Mouse (Mus musculus): Measurements from ENCODE around the gene Fam160a1. TPM values are rescaled to one million over a fixed set of nuclear protein-coding genes. Genes with fewer than 3 reads are reported as not detected.

Fam160a1 gene
- polyA plus RNA-seq, 1 experiment from 2014 or later = 5.1 TPM

GRCm38 (mm10) chr3:85698496-85698895 lies 118.6 kb downstream of the Fam160a1 start:
- Histone ChIP-seq H3K4me1 (0 out of 2 replicates have a peak, but pooled peaks cover 11% of the 10 kb centered on the region), H3K36me3 (no peaks in the 10 kb centered on the region), H3K4me3 (replicated peaks) (no peak overlapping the region), H3K9me3 (replicated peaks) (no peaks in the 10 kb centered on the region), H3K4me2 (no peak overlapping the region), H3K27me3 (no peaks in the 10 kb centered on the region), H3K27ac (no peak overlapping the region), H3K9ac (no peak overlapping the region)
- WGBS = 84% methylated on average over 4 of the region's 4 CpGs
- ATAC-seq (replicated peaks; ENCODE audit: low FRiP score) = no peak

GRCm38 (mm10) chr3:85695056-85695455 lies 122.0 kb downstream of the Fam160a1 start:
- Histone ChIP-seq H3K9me3 (replicated peaks) (no peaks in the 10 kb centered on the region), H3K27ac (0 out of 2 replicates have a peak overlapping the region, but pooled peaks have one; percentile 28), H3K36me3 (no peaks in the 10 kb centered on the region), H3K4me2 (no peak overlapping the region), H3K27me3 (no peaks in the 10 kb centered on the region), H3K4me3 (replicated peaks) (no peak overlapping the region), H3K9ac (no peak overlapping the region), H3K4me1 (0 out of 2 replicates have a peak, but pooled peaks cover 11% of the 10 kb centered on the region)
- 33% methylated on average over 3 of the region's 3 CpGs for WGBS
- ATAC-seq (replicated peaks; ENCODE audit: low FRiP score) = peak; percentile 81

- no peak overlapping the region for H3K4me2 ChIP-seq
- H3K27me3 ChIP-seq = no peaks in the 10 kb centered on the region
- no peak for ATAC-seq (replicated peaks; ENCODE audit: low FRiP score)
- no peak overlapping the region for H3K4me3 ChIP-seq (replicated peaks)
- no peak overlapping the region for H3K27ac ChIP-seq
- no peaks in the 10 kb centered on the region for H3K9me3 ChIP-seq (replicated peaks)
- 0 out of 2 replicates have a peak, but pooled peaks cover 11% of the 10 kb centered on the region for H3K4me1 ChIP-seq
- 62% methylated on average over 3 of the region's 3 CpGs for WGBS
- H3K9ac ChIP-seq = no peak overlapping the region
- no peaks in the 10 kb centered on the region for H3K36me3 ChIP-seq
Observed at GRCm38 (mm10) chr3:85693013-85693412, 124.1 kb downstream of the Fam160a1 start.

- no peak overlapping the region for H3K4me2 ChIP-seq
- no peaks in the 10 kb centered on the region for H3K27me3 ChIP-seq
- no peaks in the 10 kb centered on the region for H3K9me3 ChIP-seq (replicated peaks)
- 0 out of 2 replicates have a peak, but pooled peaks have one; percentile 52 for ATAC-seq (replicated peaks; ENCODE audit: low FRiP score)
- no peaks in the 10 kb centered on the region for H3K36me3 ChIP-seq
- no peak overlapping the region for H3K27ac ChIP-seq
- WGBS = 34% methylated on average over 4 of the region's 4 CpGs
- H3K4me3 ChIP-seq (replicated peaks) = no peak overlapping the region
- 0 out of 2 replicates have a peak, but pooled peaks cover 11% of the 10 kb centered on the region for H3K4me1 ChIP-seq
- H3K9ac ChIP-seq = no peak overlapping the region
Observed at GRCm38 (mm10) chr3:85691134-85691533, 126.0 kb downstream of the Fam160a1 start.

- H3K36me3 ChIP-seq = no peaks in the 10 kb centered on the region
- no peaks in the 10 kb centered on the region for H3K4me1 ChIP-seq
- H3K4me3 ChIP-seq (replicated peaks) = no peak overlapping the region
- ATAC-seq (replicated peaks; ENCODE audit: low FRiP score) = no peak
- H3K9ac ChIP-seq = no peak overlapping the region
- no peaks in the 10 kb centered on the region for H3K9me3 ChIP-seq (replicated peaks)
- H3K4me2 ChIP-seq = no peak overlapping the region
- no peak overlapping the region for H3K27ac ChIP-seq
- WGBS = 94% methylated on average over 14 of the region's 14 CpGs
- no peaks in the 10 kb centered on the region for H3K27me3 ChIP-seq
Observed at GRCm38 (mm10) chr3:85688341-85688740, 128.8 kb downstream of the Fam160a1 start.

- ATAC-seq (replicated peaks; ENCODE audit: low FRiP score) = no peak
- no peak overlapping the region for H3K27ac ChIP-seq
- H3K27me3 ChIP-seq = no peaks in the 10 kb centered on the region
- H3K36me3 ChIP-seq = no peaks in the 10 kb centered on the region
- H3K9ac ChIP-seq = no peak overlapping the region
- WGBS = 86% methylated on average over 8 of the region's 8 CpGs
- H3K9me3 ChIP-seq (replicated peaks) = no peaks in the 10 kb centered on the region
- no peak overlapping the region for H3K4me2 ChIP-seq
- H3K4me1 ChIP-seq = no peaks in the 10 kb centered on the region
- H3K4me3 ChIP-seq (replicated peaks) = no peak overlapping the region
Observed at GRCm38 (mm10) chr3:85685271-85685670, 131.8 kb downstream of the Fam160a1 start.

- H3K4me3 ChIP-seq (replicated peaks) = no peak overlapping the region
- no peaks in the 10 kb centered on the region for H3K9me3 ChIP-seq (replicated peaks)
- H3K36me3 ChIP-seq = no peaks in the 10 kb centered on the region
- no peak for ATAC-seq (replicated peaks; ENCODE audit: low FRiP score)
- no peak overlapping the region for H3K4me2 ChIP-seq
- H3K27me3 ChIP-seq = no peaks in the 10 kb centered on the region
- 89% methylated on average over 5 of the region's 5 CpGs for WGBS
- no peak overlapping the region for H3K9ac ChIP-seq
- H3K27ac ChIP-seq = no peak overlapping the region
- no peaks in the 10 kb centered on the region for H3K4me1 ChIP-seq
Observed at GRCm38 (mm10) chr3:85683618-85684017, 133.5 kb downstream of the Fam160a1 start.

GRCm38 (mm10) chr3:85681136-85681535 lies 136.0 kb downstream of the Fam160a1 start:
- Histone ChIP-seq H3K9ac (no peak overlapping the region), H3K9me3 (replicated peaks) (no peaks in the 10 kb centered on the region), H3K36me3 (no peaks in the 10 kb centered on the region), H3K27ac (no peak overlapping the region), H3K4me1 (no peaks in the 10 kb centered on the region), H3K4me3 (replicated peaks) (no peak overlapping the region), H3K27me3 (no peaks in the 10 kb centered on the region), H3K4me2 (no peak overlapping the region)
- 88% methylated on average over 7 of the region's 7 CpGs for WGBS
- ATAC-seq (replicated peaks; ENCODE audit: low FRiP score) = no peak

GRCm38 (mm10) chr3:85679960-85680359 lies 137.1 kb downstream of the Fam160a1 start:
- Histone ChIP-seq H3K4me2 (no peak overlapping the region), H3K4me1 (no peaks in the 10 kb centered on the region), H3K4me3 (replicated peaks) (no peak overlapping the region), H3K27me3 (no peaks in the 10 kb centered on the region), H3K9ac (no peak overlapping the region), H3K9me3 (replicated peaks) (no peaks in the 10 kb centered on the region), H3K27ac (no peak overlapping the region), H3K36me3 (no peaks in the 10 kb centered on the region)
- no peak for ATAC-seq (replicated peaks; ENCODE audit: low FRiP score)
- 86% methylated on average over 5 of the region's 5 CpGs for WGBS

GRCm38 (mm10) chr3:85679312-85679933 lies 137.7 kb downstream of the Fam160a1 start:
- 90% methylated on average over 8 of the region's 8 CpGs for WGBS
- no peak for ATAC-seq (replicated peaks; ENCODE audit: low FRiP score)
- Histone ChIP-seq H3K9me3 (replicated peaks) (no peaks in the 10 kb centered on the region), H3K4me3 (replicated peaks) (no peak overlapping the region), H3K36me3 (no peaks in the 10 kb centered on the region), H3K27me3 (no peaks in the 10 kb centered on the region), H3K9ac (no peak overlapping the region), H3K4me1 (no peaks in the 10 kb centered on the region), H3K27ac (no peak overlapping the region), H3K4me2 (no peak overlapping the region)

GRCm38 (mm10) chr3:85677952-85678351 lies 139.1 kb downstream of the Fam160a1 start:
- no peak for ATAC-seq (replicated peaks; ENCODE audit: low FRiP score)
- Histone ChIP-seq H3K9ac (no peak overlapping the region), H3K4me1 (no peaks in the 10 kb centered on the region), H3K27me3 (no peaks in the 10 kb centered on the region), H3K36me3 (no peaks in the 10 kb centered on the region), H3K9me3 (replicated peaks) (no peaks in the 10 kb centered on the region), H3K4me2 (no peak overlapping the region), H3K27ac (no peak overlapping the region), H3K4me3 (replicated peaks) (no peak overlapping the region)
- 80% methylated on average over 3 of the region's 3 CpGs for WGBS

GRCm38 (mm10) chr3:85677133-85677532 lies 140.0 kb downstream of the Fam160a1 start:
- no peak overlapping the region for H3K9ac ChIP-seq
- 85% methylated on average over 8 of the region's 8 CpGs for WGBS

GRCm38 (mm10) chr3:85669844-85670243 lies 147.2 kb downstream of the Fam160a1 start:
- Histone ChIP-seq H3K27ac (no peak overlapping the region), H3K4me3 (replicated peaks) (no peak overlapping the region), H3K4me1 (peaks cover 11% of the 10 kb centered on the region), H3K9ac (no peak overlapping the region), H3K36me3 (no peaks in the 10 kb centered on the region), H3K27me3 (no peaks in the 10 kb centered on the region), H3K4me2 (no peak overlapping the region), H3K9me3 (replicated peaks) (no peaks in the 10 kb centered on the region)
- no peak for ATAC-seq (replicated peaks; ENCODE audit: low FRiP score)
- 90% methylated on average over 6 of the region's 6 CpGs for WGBS

More at GRCm38 (mm10) chr3:85677133-85677532, 140.0 kb downstream of the Fam160a1 start:
- Histone ChIP-seq H3K27me3 (no peaks in the 10 kb centered on the region), H3K9me3 (replicated peaks) (no peaks in the 10 kb centered on the region), H3K4me1 (no peaks in the 10 kb centered on the region), H3K27ac (no peak overlapping the region), H3K36me3 (no peaks in the 10 kb centered on the region), H3K4me2 (no peak overlapping the region), H3K4me3 (replicated peaks) (no peak overlapping the region)
- ATAC-seq (replicated peaks; ENCODE audit: low FRiP score) = no peak
